Mouse (Mus musculus) retina, postnatal 1 day (tissue): ENCODE measurements around the gene Bmp8a.
"Not testable (repeated sequence)": the region's sequence is repeated elsewhere in the genome, so short reads cannot be mapped to it uniquely, and the experiment has no call there.

Source experiments
- DNase-seq: peaks from one replicate; pipeline ENCODE4 v3.0.0-alpha.2; 2012

The Bmp8a gene

GRCm38 (mm10) chr4:123342642-123343470 lies at the start of gene Bmp8a:
Gene Bmp8a, minus strand, starts transcription at chr4:123343252.
- DNase-seq, result peak; percentile 90

GRCm38 (mm10) chr4:123392187-123392586 lies 49.1 kb upstream of the Bmp8a start:
- peak; percentile 48 for DNase-seq

- no peak for DNase-seq
These were observed 42.0 kb upstream of the Bmp8a start for GRCm38 (mm10) chr4:123385028-123385427.

GRCm38 (mm10) chr4:123383173-123383572 lies 40.1 kb upstream of the Bmp8a start:
- DNase-seq, result no peak

GRCm38 (mm10) chr4:123382051-123382450 lies 39.0 kb upstream of the Bmp8a start:
- DNase-seq, result no peak

GRCm38 (mm10) chr4:123381598-123381997 lies 38.5 kb upstream of the Bmp8a start:
- DNase-seq, result no peak

GRCm38 (mm10) chr4:123376031-123376430 lies 33.0 kb upstream of the Bmp8a start:
- DNase-seq, result no peak

- no peak for DNase-seq
These were observed 31.4 kb upstream of the Bmp8a start for GRCm38 (mm10) chr4:123374316-123375008.

GRCm38 (mm10) chr4:123363555-123363954 lies 20.5 kb upstream of the Bmp8a start:
- DNase-seq, result no peak

- DNase-seq, result no peak
These were observed 17.7 kb upstream of the Bmp8a start for GRCm38 (mm10) chr4:123360771-123361170.

GRCm38 (mm10) chr4:123358613-123359012 lies 15.6 kb upstream of the Bmp8a start:
- no peak for DNase-seq

- DNase-seq, result no peak
These were observed 12.9 kb upstream of the Bmp8a start for GRCm38 (mm10) chr4:123355941-123356340.

GRCm38 (mm10) chr4:123353271-123353877 lies 10.3 kb upstream of the Bmp8a start:
- DNase-seq, result no peak

- no peak for DNase-seq
These were observed 378 bp upstream of the Bmp8a start for GRCm38 (mm10) chr4:123343471-123343789.

GRCm38 (mm10) chr4:123342091-123342641 lies 886 bp downstream of the Bmp8a start:
- DNase-seq, result peak; percentile 39

GRCm38 (mm10) chr4:123340232-123340631 lies 2.8 kb downstream of the Bmp8a start:
- no peak for DNase-seq

- no peak for DNase-seq
These were observed 5.4 kb downstream of the Bmp8a start for GRCm38 (mm10) chr4:123337693-123338092.

- DNase-seq, result no peak
These were observed 7.1 kb downstream of the Bmp8a start for GRCm38 (mm10) chr4:123335796-123336585.

GRCm38 (mm10) chr4:123335244-123335643 lies 7.8 kb downstream of the Bmp8a start:
- DNase-seq, result not testable (repeated sequence)

GRCm38 (mm10) chr4:123334177-123334576 lies 8.9 kb downstream of the Bmp8a start:
- DNase-seq, result no peak

GRCm38 (mm10) chr4:123333151-123333550 lies 9.9 kb downstream of the Bmp8a start:
- DNase-seq, result no peak

- not testable (repeated sequence) for DNase-seq
These were observed 11.1 kb downstream of the Bmp8a start for GRCm38 (mm10) chr4:123331961-123332360.

GRCm38 (mm10) chr4:123331326-123331725 lies 11.7 kb downstream of the Bmp8a start:
- DNase-seq, result no peak
